Mouse (Mus musculus): Measurements from ENCODE around the gene Cds2. TPM values are rescaled to one million over a fixed set of nuclear protein-coding genes. Genes with fewer than 3 reads are reported as not detected.
"Not testable (repeated sequence)": the region's sequence is repeated elsewhere in the genome, so short reads cannot be mapped to it uniquely, and the experiment has no call there.

The Cds2 gene
- polyA plus RNA-seq, 1 experiment, result 47.3 TPM

GRCm38 (mm10) chr2:132240457-132240856, 22.5 kb upstream of the Cds2 start:
- 31% methylated on average over 9 of the region's 10 CpGs for WGBS
- TF ChIP-seq CTCF (conservative IDR thresholded peaks at IDR 0.05; ENCODE audit: insufficient read depth, insufficient read length, low read depth, low read length), result peak; percentile 37
- not testable (repeated sequence) for H3K4me1 ChIP-seq (ENCODE audit: control insufficient read depth, insufficient read depth, low read length); H3K27me3 ChIP-seq (replicated peaks; ENCODE audit: control insufficient read depth, insufficient read depth, low read length); H3K4me3 ChIP-seq (ENCODE audit: insufficient read depth, low read depth, low read length); H3K27ac ChIP-seq (ENCODE audit: insufficient read depth, low read depth, low read length); H3K36me3 ChIP-seq (ENCODE audit: control insufficient read depth, insufficient read depth, low read length)
- peak; percentile 62 for DNase-seq

GRCm38 (mm10) chr2:132243370-132243769, 19.6 kb upstream of the Cds2 start:
- Histone ChIP-seq H3K27ac (ENCODE audit: insufficient read depth, low read depth, low read length) (no peak overlapping the region), H3K27me3 (replicated peaks; ENCODE audit: control insufficient read depth, insufficient read depth, low read length) (no peaks in the 10 kb centered on the region), H3K4me3 (ENCODE audit: insufficient read depth, low read depth, low read length) (no peak overlapping the region), H3K36me3 (ENCODE audit: control insufficient read depth, insufficient read depth, low read length) (no peaks in the 10 kb centered on the region; the same call in 1 of the 2 replicates), H3K4me1 (ENCODE audit: control insufficient read depth, insufficient read depth, low read length) (peaks cover 4% of the 10 kb centered on the region; the same call in 1 of the 2 replicates)
- WGBS, result 95% methylated on average over 3 of the region's 3 CpGs
- no peak for DNase-seq
- TF ChIP-seq CTCF (conservative IDR thresholded peaks at IDR 0.05; ENCODE audit: insufficient read depth, insufficient read length, low read depth, low read length) (no peak), POLR2A (IDR thresholded peaks at IDR 0.05; ENCODE audit: low read depth, low read length) (no peak)

- DNase-seq, result peak; percentile 97
- 8% methylated on average over 50 of the region's 50 CpGs for WGBS
- TF ChIP-seq CTCF (conservative IDR thresholded peaks at IDR 0.05; ENCODE audit: insufficient read depth, insufficient read length, low read depth, low read length) (no peak), POLR2A (IDR thresholded peaks at IDR 0.05; ENCODE audit: low read depth, low read length) (peak; percentile 39)
These were observed 15.2 kb upstream of the Cds2 start, which contains the start of gene Tmem230 for GRCm38 (mm10) chr2:132247539-132248313. Gene Tmem230 (minus strand): TSS chr2:132247807.

GRCm38 (mm10) chr2:132251911-132252310, 11.0 kb upstream of the Cds2 start:
- no peak for DNase-seq
- Histone ChIP-seq H3K4me1 (ENCODE audit: control insufficient read depth, insufficient read depth, low read length) (no peaks in the 10 kb centered on the region; the same call in 1 of the 2 replicates), H3K36me3 (ENCODE audit: control insufficient read depth, insufficient read depth, low read length) (no peaks in the 10 kb centered on the region), H3K27me3 (replicated peaks; ENCODE audit: control insufficient read depth, insufficient read depth, low read length) (no peaks in the 10 kb centered on the region), H3K27ac (ENCODE audit: insufficient read depth, low read depth, low read length) (no peak overlapping the region), H3K4me3 (ENCODE audit: insufficient read depth, low read depth, low read length) (no peak overlapping the region; the same call in 1 of the 2 replicates)
- WGBS, result 7% methylated on average over 8 of the region's 8 CpGs
- TF ChIP-seq CTCF (conservative IDR thresholded peaks at IDR 0.05; ENCODE audit: insufficient read depth, insufficient read length, low read depth, low read length), result no peak
- TF ChIP-seq POLR2A (IDR thresholded peaks at IDR 0.05; ENCODE audit: low read depth, low read length), result no peak

More at GRCm38 (mm10) chr2:132247539-132248313, 15.2 kb upstream of the Cds2 start, which contains the start of gene Tmem230:
- Histone ChIP-seq H3K27me3 (replicated peaks; ENCODE audit: control insufficient read depth, insufficient read depth, low read length) (no peaks in the 10 kb centered on the region), H3K4me3 (ENCODE audit: insufficient read depth, low read depth, low read length) (peak within 1 kb of the TSS; percentile 74), H3K4me1 (ENCODE audit: control insufficient read depth, insufficient read depth, low read length) (peaks cover 4% of the 10 kb centered on the region; the same call in 1 of the 2 replicates), H3K27ac (ENCODE audit: insufficient read depth, low read depth, low read length) (peak within 1 kb of the TSS; percentile 13; the same call in 1 of the 2 replicates), H3K36me3 (ENCODE audit: control insufficient read depth, insufficient read depth, low read length) (no peaks in the 10 kb centered on the region; the same call in 1 of the 2 replicates)

- TF ChIP-seq POLR2A (IDR thresholded peaks at IDR 0.05; ENCODE audit: low read depth, low read length), result peak; percentile 64
- TF ChIP-seq CTCF (conservative IDR thresholded peaks at IDR 0.05; ENCODE audit: insufficient read depth, insufficient read length, low read depth, low read length), result no peak
These were observed 10.1 kb upstream of the Cds2 start, which contains the start of gene Pcna for GRCm38 (mm10) chr2:132252542-132253528. Gene Pcna (minus strand): TSS chr2:132253314.

GRCm38 (mm10) chr2:132253603-132254002, 9.3 kb upstream of the Cds2 start:
- DNase-seq, result no peak
- no peaks in the 10 kb centered on the region for H3K27me3 ChIP-seq (replicated peaks; ENCODE audit: control insufficient read depth, insufficient read depth, low read length)
- H3K4me3 ChIP-seq (ENCODE audit: insufficient read depth, low read depth, low read length), result peak overlapping the region; percentile 54; the same call in 1 of the 2 replicates
- H3K27ac ChIP-seq (ENCODE audit: insufficient read depth, low read depth, low read length), result peak overlapping the region; percentile 48; the same call in 1 of the 2 replicates
- no peaks in the 10 kb centered on the region; the same call in 1 of the 2 replicates for H3K4me1 ChIP-seq (ENCODE audit: control insufficient read depth, insufficient read depth, low read length)
- TF ChIP-seq POLR2A (IDR thresholded peaks at IDR 0.05; ENCODE audit: low read depth, low read length) (no peak), CTCF (conservative IDR thresholded peaks at IDR 0.05; ENCODE audit: insufficient read depth, insufficient read length, low read depth, low read length) (no peak)
- H3K36me3 ChIP-seq (ENCODE audit: control insufficient read depth, insufficient read depth, low read length), result no peaks in the 10 kb centered on the region
- 2% methylated on average over 7 of the region's 7 CpGs for WGBS

More at GRCm38 (mm10) chr2:132252542-132253528, 10.1 kb upstream of the Cds2 start, which contains the start of gene Pcna:
- peak within 1 kb of the TSS; percentile 64 for H3K4me3 ChIP-seq (ENCODE audit: insufficient read depth, low read depth, low read length)
- under 1% methylated on average over 79 of the region's 79 CpGs for WGBS
- H3K27me3 ChIP-seq (replicated peaks; ENCODE audit: control insufficient read depth, insufficient read depth, low read length), result no peaks in the 10 kb centered on the region
- no peaks in the 10 kb centered on the region; the same call in 1 of the 2 replicates for H3K4me1 ChIP-seq (ENCODE audit: control insufficient read depth, insufficient read depth, low read length)
- H3K36me3 ChIP-seq (ENCODE audit: control insufficient read depth, insufficient read depth, low read length), result no peaks in the 10 kb centered on the region
- peak; percentile 99 for DNase-seq
- H3K27ac ChIP-seq (ENCODE audit: insufficient read depth, low read depth, low read length), result peak within 1 kb of the TSS; percentile 48
